Mouse (Mus musculus): Measurements from ENCODE around the gene Heca. TPM values are rescaled to one million over a fixed set of nuclear protein-coding genes. Genes with fewer than 3 reads are reported as not detected.
"Not testable (repeated sequence)": the region's sequence is repeated elsewhere in the genome, so short reads cannot be mapped to it uniquely, and the experiment has no call there.

Heca gene
- polyA plus RNA-seq, 1 experiment: 21.8 TPM

DNA sequence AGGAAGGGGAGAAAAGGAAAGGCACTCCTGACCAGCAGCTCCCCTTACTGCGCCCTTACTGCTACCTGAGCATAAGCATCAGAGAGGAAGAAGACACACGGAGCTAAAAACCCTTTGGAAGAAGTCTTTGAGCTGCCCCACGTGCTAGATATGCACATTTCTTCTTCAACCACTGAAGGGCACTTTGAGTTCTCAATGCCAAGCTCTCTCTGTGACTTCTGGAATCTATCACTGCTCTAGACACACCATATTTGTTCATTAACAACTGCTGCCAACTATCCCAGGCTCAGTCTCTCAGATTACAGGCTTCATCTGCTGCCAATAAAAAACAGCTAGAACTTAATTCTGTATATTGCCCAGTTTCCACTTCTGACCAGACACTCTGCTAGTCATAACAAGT lies 15.7 kb downstream of the Heca start:
- DNase-seq (ENCODE audit: low read depth): peak; percentile 38
- no peak for TF ChIP-seq CTCF (IDR thresholded peaks at IDR 0.05; ENCODE audit: borderline replicate concordance, extremely low read depth, insufficient read depth, insufficient read length)
- TF ChIP-seq POLR2A (IDR thresholded peaks at IDR 0.05; ENCODE audit: borderline replicate concordance, extremely low read depth, insufficient read depth, insufficient read length, poor library complexity, severe bottlenecking): no peak

DNA sequence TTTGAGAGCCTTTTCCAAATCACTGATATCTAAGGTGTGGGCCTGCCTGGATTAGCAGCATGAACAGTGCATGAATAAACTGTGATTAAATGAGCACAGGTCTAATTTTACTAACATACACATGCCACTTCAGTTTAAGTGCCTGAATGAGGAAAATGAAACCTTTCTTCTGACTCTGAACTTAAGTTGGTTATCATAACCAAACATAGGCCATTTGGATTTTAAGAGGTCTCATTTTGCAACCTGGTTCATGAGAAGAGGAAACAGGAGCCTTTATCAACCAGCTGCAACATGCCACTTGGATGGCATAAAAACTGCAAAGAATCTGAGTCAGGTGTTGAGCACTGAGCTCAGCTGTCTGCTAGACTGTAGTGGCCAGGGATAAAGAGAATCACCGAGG lies 16.7 kb downstream of the Heca start:
- no peak for DNase-seq (ENCODE audit: low read depth)
- TF ChIP-seq POLR2A (IDR thresholded peaks at IDR 0.05; ENCODE audit: borderline replicate concordance, extremely low read depth, insufficient read depth, insufficient read length, poor library complexity, severe bottlenecking): no peak
- TF ChIP-seq CTCF (IDR thresholded peaks at IDR 0.05; ENCODE audit: borderline replicate concordance, extremely low read depth, insufficient read depth, insufficient read length): no peak

DNA sequence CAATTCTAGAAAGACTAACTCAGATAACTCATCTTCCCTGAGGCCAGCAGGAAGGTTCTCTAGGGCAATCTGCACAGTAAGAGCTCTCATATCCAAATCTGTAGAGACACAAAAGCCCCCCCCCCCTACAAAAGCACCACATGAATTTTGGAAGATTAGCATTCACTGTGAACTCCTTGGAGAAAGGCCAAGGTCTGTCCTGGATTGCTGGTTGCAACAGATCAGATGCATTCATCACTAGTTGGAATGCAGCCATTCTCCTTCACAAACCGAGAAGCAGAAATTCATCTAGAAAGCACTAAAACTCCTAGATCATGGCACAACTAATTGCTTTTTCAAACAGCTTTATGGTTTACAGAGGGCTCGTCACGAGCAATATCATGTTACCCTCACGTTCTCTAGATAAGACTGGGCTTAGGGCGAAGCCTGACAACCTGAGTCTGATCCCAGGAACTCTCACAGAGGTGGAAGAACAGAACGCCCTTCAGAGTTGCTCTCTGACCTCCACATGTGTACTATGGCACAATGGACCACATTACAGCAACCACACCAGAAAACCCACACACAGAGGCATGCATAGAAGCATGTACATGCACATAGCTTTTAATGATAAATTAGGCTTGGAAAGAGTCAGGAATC lies 17.3 kb downstream of the Heca start:
- TF ChIP-seq CTCF (IDR thresholded peaks at IDR 0.05; ENCODE audit: borderline replicate concordance, extremely low read depth, insufficient read depth, insufficient read length) (no peak), POLR2A (IDR thresholded peaks at IDR 0.05; ENCODE audit: borderline replicate concordance, extremely low read depth, insufficient read depth, insufficient read length, poor library complexity, severe bottlenecking) (no peak)

DNA sequence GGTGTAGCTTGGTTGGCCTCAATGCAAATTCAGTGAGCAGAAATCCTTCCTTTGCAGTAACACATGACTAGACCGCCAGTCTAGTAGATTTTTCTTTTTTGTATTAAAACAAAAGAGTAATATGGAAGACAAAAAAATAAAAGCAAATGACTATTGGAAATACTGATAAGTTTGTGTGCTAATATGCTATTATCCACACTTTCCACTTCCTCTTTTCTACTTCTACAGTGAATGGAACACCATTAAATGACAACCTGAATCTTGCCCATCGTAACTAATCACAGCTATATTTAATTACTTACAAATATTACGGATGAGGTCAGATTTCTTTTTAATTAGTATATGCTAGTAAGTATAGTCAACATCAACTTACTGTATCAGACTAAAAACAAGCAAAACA lies 22.7 kb downstream of the Heca start:
- TF ChIP-seq CTCF (IDR thresholded peaks at IDR 0.05; ENCODE audit: borderline replicate concordance, extremely low read depth, insufficient read depth, insufficient read length): no peak
- no peak for TF ChIP-seq POLR2A (IDR thresholded peaks at IDR 0.05; ENCODE audit: borderline replicate concordance, extremely low read depth, insufficient read depth, insufficient read length, poor library complexity, severe bottlenecking)
- DNase-seq (ENCODE audit: low read depth): no peak

More for the DNA sequence above, 17.3 kb downstream of the Heca start:
- DNase-seq (ENCODE audit: low read depth): peak; percentile 93

DNA sequence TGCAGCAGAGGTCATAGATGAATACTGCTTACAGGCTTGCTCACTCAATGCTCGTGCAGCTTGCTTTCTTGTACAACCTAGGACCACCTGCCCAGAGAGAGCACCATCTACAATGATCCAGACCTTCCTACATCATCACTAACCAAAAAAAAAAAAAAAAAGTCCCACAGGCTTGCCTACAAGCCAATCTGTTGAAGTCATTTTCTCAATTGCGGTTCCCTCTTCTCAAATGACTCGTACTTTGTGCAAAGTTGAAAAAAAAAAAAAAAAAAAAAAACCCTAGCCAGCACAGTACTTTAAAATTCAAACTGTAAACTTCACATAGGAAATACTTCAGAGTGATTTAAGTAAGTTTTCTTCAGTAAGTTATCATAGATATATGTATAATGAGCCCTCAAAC lies 23.7 kb downstream of the Heca start:
- DNase-seq (ENCODE audit: low read depth): no peak

DNA sequence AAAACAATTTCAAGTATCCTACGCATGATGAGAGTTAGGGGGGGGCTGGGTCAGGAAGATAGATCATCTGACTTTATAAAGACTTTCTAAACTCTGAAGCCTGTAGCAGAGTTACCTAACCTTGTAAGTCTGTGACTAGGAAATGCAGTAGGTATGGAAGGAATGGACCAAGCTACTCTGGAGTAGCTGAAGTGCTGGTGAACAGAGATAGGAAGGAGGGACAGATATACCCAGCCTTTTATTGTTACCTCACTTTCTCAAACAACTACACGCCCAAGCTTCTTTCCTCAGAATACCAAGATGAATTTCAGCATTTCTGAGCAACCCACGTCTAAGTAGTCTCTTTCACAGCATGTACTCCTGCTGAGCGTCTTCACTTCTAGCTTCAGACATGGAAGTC lies 26.5 kb downstream of the Heca start:
- TF ChIP-seq CTCF (IDR thresholded peaks at IDR 0.05; ENCODE audit: borderline replicate concordance, extremely low read depth, insufficient read depth, insufficient read length) (no peak), POLR2A (IDR thresholded peaks at IDR 0.05; ENCODE audit: borderline replicate concordance, extremely low read depth, insufficient read depth, insufficient read length, poor library complexity, severe bottlenecking) (no peak)
- no peak for DNase-seq (ENCODE audit: low read depth)

More for the DNA sequence above, 23.7 kb downstream of the Heca start:
- no peak for TF ChIP-seq CTCF (IDR thresholded peaks at IDR 0.05; ENCODE audit: borderline replicate concordance, extremely low read depth, insufficient read depth, insufficient read length)
- no peak for TF ChIP-seq POLR2A (IDR thresholded peaks at IDR 0.05; ENCODE audit: borderline replicate concordance, extremely low read depth, insufficient read depth, insufficient read length, poor library complexity, severe bottlenecking)

DNA sequence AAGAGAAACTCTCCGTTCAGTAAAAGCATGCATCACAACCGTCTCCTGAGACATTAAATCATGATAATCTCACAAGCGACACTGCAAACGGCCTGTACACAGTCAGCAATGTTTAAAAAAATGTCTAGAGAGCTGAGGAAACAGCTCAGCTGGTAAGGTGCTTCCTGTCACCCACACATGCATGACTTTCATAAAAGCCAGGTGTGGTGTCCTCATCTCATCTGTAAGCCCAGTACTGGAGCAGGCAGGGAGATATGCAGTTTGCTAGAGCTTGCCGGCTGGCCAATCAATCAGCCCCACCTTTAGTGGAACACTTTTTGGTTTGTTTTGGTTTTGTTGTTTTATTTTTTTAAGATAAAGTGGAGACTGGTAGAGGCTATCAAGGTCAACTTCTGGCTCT lies 27.9 kb downstream of the Heca start:
- TF ChIP-seq CTCF (IDR thresholded peaks at IDR 0.05; ENCODE audit: borderline replicate concordance, extremely low read depth, insufficient read depth, insufficient read length) (no peak), POLR2A (IDR thresholded peaks at IDR 0.05; ENCODE audit: borderline replicate concordance, extremely low read depth, insufficient read depth, insufficient read length, poor library complexity, severe bottlenecking) (no peak)
- no peak for DNase-seq (ENCODE audit: low read depth)

DNA sequence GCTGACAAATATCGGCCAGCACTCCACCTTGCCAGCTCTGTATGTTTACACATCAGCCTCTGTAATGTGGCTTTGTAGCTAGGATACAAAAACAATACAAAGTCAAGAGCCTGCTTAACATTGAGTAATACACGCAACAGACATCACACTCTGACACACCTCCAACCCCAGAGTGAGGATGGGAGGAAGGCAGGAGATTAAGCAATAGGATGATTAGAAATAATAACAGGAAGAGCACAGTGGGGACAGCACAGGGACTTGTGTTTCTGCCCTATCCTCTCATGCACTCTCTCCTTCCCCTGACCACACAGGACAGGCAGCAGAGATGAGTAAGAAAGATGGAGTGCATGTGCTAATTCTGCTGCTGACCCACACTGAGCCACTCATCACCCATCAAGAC lies 28.8 kb downstream of the Heca start:
- TF ChIP-seq POLR2A (IDR thresholded peaks at IDR 0.05; ENCODE audit: borderline replicate concordance, extremely low read depth, insufficient read depth, insufficient read length, poor library complexity, severe bottlenecking): no peak
- no peak for TF ChIP-seq CTCF (IDR thresholded peaks at IDR 0.05; ENCODE audit: borderline replicate concordance, extremely low read depth, insufficient read depth, insufficient read length)
- no peak for DNase-seq (ENCODE audit: low read depth)

DNA sequence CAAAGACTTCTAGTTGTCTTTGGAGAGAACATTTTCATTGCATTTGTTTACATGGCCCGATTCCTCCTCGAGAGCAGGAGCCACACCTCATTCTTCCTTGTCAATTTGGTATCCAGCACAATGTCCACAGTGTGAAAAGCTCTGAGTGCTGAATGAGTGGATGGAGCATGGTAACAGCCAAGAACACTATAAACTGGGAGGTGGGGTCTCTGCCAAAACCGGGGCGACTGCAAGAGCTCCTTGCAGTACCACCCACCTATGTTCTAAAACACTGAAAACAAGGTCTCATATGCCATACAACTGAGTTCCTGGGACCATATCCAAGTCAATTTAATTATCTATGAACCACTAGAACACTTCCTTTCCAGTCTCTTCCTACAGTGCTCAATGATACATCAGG lies 39.1 kb downstream of the Heca start:
- no peak for DNase-seq (ENCODE audit: low read depth)
- no peak for TF ChIP-seq POLR2A (IDR thresholded peaks at IDR 0.05; ENCODE audit: borderline replicate concordance, extremely low read depth, insufficient read depth, insufficient read length, poor library complexity, severe bottlenecking)
- no peak for TF ChIP-seq CTCF (IDR thresholded peaks at IDR 0.05; ENCODE audit: borderline replicate concordance, extremely low read depth, insufficient read depth, insufficient read length)

DNA sequence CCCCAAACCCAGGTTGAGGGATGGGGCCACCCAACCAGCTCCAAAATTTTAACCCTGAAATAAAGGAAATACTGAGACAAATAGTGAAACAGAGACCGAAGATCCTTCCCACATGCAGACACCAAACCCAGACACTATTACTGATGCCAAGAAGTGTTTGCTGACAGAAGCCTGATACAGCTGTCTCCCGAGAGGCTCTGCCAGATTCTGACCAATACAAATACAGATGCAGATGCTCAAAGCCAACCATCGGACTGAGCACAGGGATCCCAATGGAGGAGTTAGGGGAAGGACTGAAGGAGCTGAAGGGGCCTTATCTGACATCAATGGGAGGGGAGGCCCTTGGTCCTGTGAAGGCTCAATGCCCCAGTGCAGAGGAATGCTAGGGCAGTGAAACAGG lies 41.5 kb downstream of the Heca start:
- not testable (repeated sequence) for DNase-seq (ENCODE audit: low read depth)

DNA sequence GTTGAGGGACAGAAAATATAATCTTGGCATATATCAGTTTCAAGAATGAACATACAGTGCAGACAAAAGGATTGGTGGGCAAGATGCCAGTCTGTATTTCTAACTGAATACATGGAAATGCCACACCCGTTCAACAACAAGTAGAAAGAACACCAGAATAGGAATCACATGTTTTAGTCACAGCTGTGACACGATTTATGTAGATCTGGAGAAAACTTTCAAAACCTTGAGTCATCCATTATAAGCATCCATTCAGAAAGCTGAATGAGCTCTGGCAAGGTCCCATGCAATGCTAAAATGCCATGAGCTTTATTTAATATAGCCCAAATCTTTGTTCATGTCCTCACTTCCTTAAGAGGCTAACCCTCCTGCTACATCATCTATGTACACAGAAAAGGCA lies 44.4 kb downstream of the Heca start:
- no peak for DNase-seq (ENCODE audit: low read depth)
- TF ChIP-seq POLR2A (IDR thresholded peaks at IDR 0.05; ENCODE audit: borderline replicate concordance, extremely low read depth, insufficient read depth, insufficient read length, poor library complexity, severe bottlenecking) (no peak), CTCF (IDR thresholded peaks at IDR 0.05; ENCODE audit: borderline replicate concordance, extremely low read depth, insufficient read depth, insufficient read length) (no peak)

DNA sequence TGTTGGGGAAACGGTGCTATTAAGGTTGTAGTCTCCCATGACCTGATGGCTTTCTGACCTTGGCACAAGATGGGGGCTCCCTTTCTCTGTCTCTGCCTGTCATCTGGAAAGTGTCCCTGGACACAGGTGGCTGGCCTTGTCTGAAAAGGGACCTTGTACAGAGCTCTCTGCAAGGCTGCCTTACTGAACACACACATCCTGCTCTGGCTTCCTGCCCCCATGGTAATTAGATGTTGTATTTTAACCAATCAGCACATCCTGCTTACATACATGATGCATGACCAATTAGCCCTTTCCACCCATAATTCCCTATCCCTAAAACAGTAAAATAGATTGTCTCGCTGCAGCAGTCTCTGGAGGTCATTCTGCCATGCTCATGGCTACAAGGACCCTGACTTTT lies 67.1 kb downstream of the Heca start:
- DNase-seq (ENCODE audit: low read depth): no peak
- no peak for TF ChIP-seq POLR2A (IDR thresholded peaks at IDR 0.05; ENCODE audit: borderline replicate concordance, extremely low read depth, insufficient read depth, insufficient read length, poor library complexity, severe bottlenecking)
- TF ChIP-seq CTCF (IDR thresholded peaks at IDR 0.05; ENCODE audit: borderline replicate concordance, extremely low read depth, insufficient read depth, insufficient read length): no peak

DNA sequence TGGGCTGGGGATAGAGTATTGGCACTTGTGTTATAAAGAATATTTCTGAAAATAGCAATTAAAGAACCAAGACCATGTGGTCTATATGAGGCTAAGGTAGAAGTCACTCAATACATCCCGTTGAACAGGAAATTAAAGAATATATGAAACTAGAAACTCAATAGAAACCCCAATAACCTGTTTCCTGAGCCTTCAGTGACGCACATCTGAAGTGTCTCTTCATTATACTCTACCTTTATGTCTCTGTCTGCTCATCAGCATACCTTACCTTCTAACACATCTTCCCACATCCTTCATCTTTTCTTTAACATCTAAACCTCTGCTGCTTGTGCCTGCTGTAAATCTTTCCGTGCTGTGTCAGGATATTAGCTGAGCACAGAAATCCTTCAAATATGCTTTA lies 67.8 kb downstream of the Heca start:
- no peak for DNase-seq (ENCODE audit: low read depth)
- TF ChIP-seq POLR2A (IDR thresholded peaks at IDR 0.05; ENCODE audit: borderline replicate concordance, extremely low read depth, insufficient read depth, insufficient read length, poor library complexity, severe bottlenecking) (no peak), CTCF (IDR thresholded peaks at IDR 0.05; ENCODE audit: borderline replicate concordance, extremely low read depth, insufficient read depth, insufficient read length) (no peak)

Measured in brain, embryonic 14.5 days (tissue).